Mouse (Mus musculus) CD4-positive helper T cell, adult 2 months (primary cell): ENCODE measurements around the gene Tns2.

Experiments
- DNase-seq: peaks from one replicate; pipeline ENCODE4 v3.0.0-alpha.2; 2012; ENCODE audit warnings: low read depth, missing footprints, low spot score

Tns2 gene

GRCm38 (mm10) chr15:102091688-102092087 lies 8.5 kb upstream of the Tns2 start:
- no peak for DNase-seq

GRCm38 (mm10) chr15:102092222-102092621 lies 8.0 kb upstream of the Tns2 start:
- no peak for DNase-seq

GRCm38 (mm10) chr15:102094157-102094556 lies 6.1 kb upstream of the Tns2 start:
- no peak for DNase-seq

GRCm38 (mm10) chr15:102094988-102095387 lies 5.2 kb upstream of the Tns2 start:
- DNase-seq = no peak

GRCm38 (mm10) chr15:102097147-102097915 lies 2.9 kb upstream of the Tns2 start:
- DNase-seq = no peak

GRCm38 (mm10) chr15:102097991-102098555 lies 2.1 kb upstream of the Tns2 start:
- no peak for DNase-seq

- no peak for DNase-seq
These were observed 953 bp upstream of the Tns2 start for GRCm38 (mm10) chr15:102099260-102099659.

- DNase-seq = no peak
These were observed 447 bp upstream of the Tns2 start for GRCm38 (mm10) chr15:102099771-102100160.

GRCm38 (mm10) chr15:102100996-102101671 lies 921 bp downstream of the Tns2 start:
- DNase-seq = no peak

- no peak for DNase-seq
These were observed 1.7 kb downstream of the Tns2 start for GRCm38 (mm10) chr15:102101672-102102541.

GRCm38 (mm10) chr15:102102548-102103121 lies 2.4 kb downstream of the Tns2 start:
- DNase-seq = no peak

- no peak for DNase-seq
These were observed 3.2 kb downstream of the Tns2 start for GRCm38 (mm10) chr15:102103371-102103946.

- no peak for DNase-seq
These were observed 3.8 kb downstream of the Tns2 start for GRCm38 (mm10) chr15:102103947-102104555.

- no peak for DNase-seq
These were observed 5.1 kb downstream of the Tns2 start for GRCm38 (mm10) chr15:102105360-102105759.

- peak; percentile 63 for DNase-seq
These were observed 5.8 kb downstream of the Tns2 start for GRCm38 (mm10) chr15:102105764-102106730.

GRCm38 (mm10) chr15:102106754-102107456 lies 6.7 kb downstream of the Tns2 start:
- DNase-seq = peak; percentile 63

- peak; percentile 78 for DNase-seq
These were observed 7.7 kb downstream of the Tns2 start for GRCm38 (mm10) chr15:102107689-102108573.
